Mouse (Mus musculus) limb, embryonic 14.5 days (tissue): ENCODE measurements at regions not wholly inside any gene's neighbourhood (a gene's known extent, or its start where the extent isn't known, plus 50 kb on each side); places are given as distances from the start of the nearest gene placed in this dataset.

Source experiments
- ATAC-seq: fragments of 200-750 bp; cut with Nextera tagmentation; 2 replicates; pipeline ENCODE4 v1.8.0; 2017; ENCODE audit warnings: low read depth, moderate number of reproducible peaks, moderate TSS enrichment; ENCODE audit not compliant: low FRiP score
- DNase-seq: peaks from one replicate; pipeline ENCODE4 v3.0.0-alpha.2; 2015; ENCODE audit warnings: low spot score
- H3K27ac ChIP-seq: fragments of 300-500 bp; sonication (generic); replicated peaks from 2 replicates; pipeline ENCODE4 v1.5.1; 2014; ENCODE audit warnings: low read depth, mild to moderate bottlenecking, low read length, moderate library complexity, mixed read lengths
- H3K27me3 ChIP-seq: fragments of 300-500 bp; sonication (generic); 2 replicates; pipeline ENCODE4 v1.6.1; 2014; ENCODE audit warnings: low read length, mixed read lengths; ENCODE audit not compliant: control insufficient read depth, insufficient read depth
- H3K36me3 ChIP-seq: fragments of 300-500 bp; sonication (generic); 2 replicates; pipeline ENCODE4 v1.6.1; 2014; ENCODE audit warnings: mild to moderate bottlenecking, low read length, moderate library complexity, mixed read lengths; ENCODE audit not compliant: control insufficient read depth, insufficient read depth
- H3K4me1 ChIP-seq: fragments of 300-500 bp; sonication (generic); 2 replicates; pipeline ENCODE4 v1.6.1; 2014; ENCODE audit warnings: antibody characterized with exemption, low read length, mixed read lengths; ENCODE audit not compliant: control insufficient read depth, insufficient read depth
- H3K4me2 ChIP-seq: fragments of 300-500 bp; sonication (generic); replicated peaks from 2 replicates; pipeline ENCODE4 v1.6.1; 2014; ENCODE audit warnings: low read depth, mild to moderate bottlenecking, low read length, moderate library complexity; ENCODE audit not compliant: severe bottlenecking
- H3K4me3 ChIP-seq: fragments of 300-500 bp; sonication (generic); replicated peaks from 2 replicates; pipeline ENCODE4 v1.5.1; 2014; ENCODE audit warnings: low read length
- H3K9ac ChIP-seq: fragments of 300-500 bp; sonication (generic); 2 replicates; pipeline ENCODE4 v1.6.1; 2014; ENCODE audit warnings: mild to moderate bottlenecking, low read depth, low read length, moderate library complexity; ENCODE audit not compliant: severe bottlenecking
- H3K9me3 ChIP-seq: fragments of 300-500 bp; sonication (generic); 2 replicates; pipeline ENCODE4 v1.6.1; 2016; ENCODE audit warnings: low read length; ENCODE audit not compliant: control insufficient read depth
- POLR2A ChIP-seq: fragments of 200-500 bp; IDR thresholded peaks from 2 replicates; pipeline ENCODE4 v1.8.0; 2012; ENCODE audit warnings: inconsistent platforms, mild to moderate bottlenecking, moderate library complexity, borderline replicate concordance; ENCODE audit not compliant: insufficient read depth, insufficient read length; ENCODE audit errors: extremely low read depth
- WGBS: fragments of 180-500 bp; shearing (Covaris S2); extraction: QIAGEN DNeasy Blood & Tissue Kit; methylation state at CpG from one replicate; pipeline ENCODE4 v1.1.7; 2014; 5-methylcytosine and 5-hydroxymethylcytosine counted together

DNA sequence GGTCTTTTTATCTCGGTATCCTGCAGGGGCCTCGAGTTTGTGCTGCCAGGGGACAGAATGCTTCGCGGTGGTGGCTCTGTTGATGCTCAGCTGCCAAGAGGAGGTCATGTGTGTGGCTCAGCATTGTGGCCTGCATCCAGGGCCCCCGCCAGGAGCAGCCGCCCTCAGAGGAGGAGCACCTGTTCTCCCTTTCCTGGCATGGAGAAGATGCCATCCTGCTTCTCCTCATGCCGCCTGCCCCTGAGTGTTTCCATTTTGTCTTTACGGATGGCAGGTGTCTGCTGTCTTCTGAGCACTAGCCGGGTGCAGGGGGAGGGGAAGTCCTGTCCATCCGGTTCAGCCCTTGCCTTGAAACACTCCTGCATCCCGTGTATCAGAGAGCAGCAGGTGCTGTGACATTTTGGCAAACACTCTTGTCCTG, 208.6 kb upstream of the Btbd3 start:
- Histone ChIP-seq H3K36me3 (no peaks in the 10 kb centered on the region), H3K9me3 (no peaks in the 10 kb centered on the region), H3K27me3 (no peaks in the 10 kb centered on the region), H3K9ac (no peak overlapping the region), H3K4me1 (no peaks in the 10 kb centered on the region), H3K4me3 (no peak overlapping the region), H3K4me2 (no peak overlapping the region), H3K27ac (no peak overlapping the region)
- TF ChIP-seq POLR2A, result no peak
- 55% methylated on average over 9 of the region's 11 CpGs for WGBS
- ATAC-seq, result no peak
- no peak for DNase-seq

DNA sequence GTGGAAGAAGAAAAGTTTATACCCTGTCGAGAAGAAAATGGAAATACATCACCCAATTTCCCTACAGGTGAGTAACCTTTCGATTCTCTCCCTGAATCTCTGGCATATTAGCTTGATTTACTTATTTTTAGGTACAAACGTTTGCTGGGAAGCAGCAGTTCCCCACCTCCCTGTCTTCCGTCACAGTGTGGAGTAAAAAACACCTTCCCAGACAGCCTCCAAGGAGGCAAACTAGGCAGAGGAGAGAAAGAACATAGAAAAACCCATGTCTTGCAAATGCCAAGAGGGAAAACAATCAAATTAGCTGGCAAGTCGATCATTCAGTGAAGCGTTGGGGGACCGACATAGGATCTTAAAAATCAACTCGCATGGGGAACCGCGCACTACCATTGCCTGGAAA, 209.0 kb upstream of the Btbd3 start:
- H3K9ac ChIP-seq, result no peak overlapping the region
- no peaks in the 10 kb centered on the region for H3K27me3 ChIP-seq
- H3K36me3 ChIP-seq, result no peaks in the 10 kb centered on the region
- no peak for DNase-seq
- no peak overlapping the region for H3K27ac ChIP-seq
- WGBS, result 79% methylated on average over 10 of the region's 10 CpGs
- H3K4me3 ChIP-seq, result no peak overlapping the region
- TF ChIP-seq POLR2A, result no peak
- no peaks in the 10 kb centered on the region for H3K9me3 ChIP-seq
- H3K4me2 ChIP-seq, result no peak overlapping the region
- H3K4me1 ChIP-seq, result no peaks in the 10 kb centered on the region
- ATAC-seq, result no peak

DNA sequence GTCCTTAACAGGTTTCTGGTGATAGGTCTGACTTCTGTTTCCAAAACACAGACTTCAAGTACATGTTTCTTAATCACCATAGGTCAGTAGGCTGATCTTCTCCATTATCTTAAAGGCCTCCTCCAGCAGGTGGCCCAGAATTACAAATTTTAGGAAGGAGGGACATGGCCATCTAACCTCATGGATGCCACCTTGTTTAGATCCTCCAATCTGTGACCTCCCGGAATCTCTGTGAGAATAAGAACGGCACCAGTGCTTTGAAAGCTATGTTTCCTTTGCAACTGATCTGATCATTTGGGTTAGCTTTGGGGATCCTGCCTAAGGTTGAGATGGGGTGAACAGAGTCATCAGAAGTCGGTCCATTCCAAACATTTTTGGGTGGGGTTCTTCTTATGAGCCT, 209.4 kb upstream of the Btbd3 start:
- Histone ChIP-seq H3K9ac (no peak overlapping the region), H3K4me3 (no peak overlapping the region), H3K36me3 (no peaks in the 10 kb centered on the region), H3K9me3 (no peaks in the 10 kb centered on the region), H3K4me2 (no peak overlapping the region), H3K4me1 (no peaks in the 10 kb centered on the region), H3K27ac (no peak overlapping the region), H3K27me3 (no peaks in the 10 kb centered on the region)
- no peak for DNase-seq
- WGBS, result 95% methylated on average over 3 of the region's 3 CpGs
- ATAC-seq, result no peak
- TF ChIP-seq POLR2A, result no peak

DNA sequence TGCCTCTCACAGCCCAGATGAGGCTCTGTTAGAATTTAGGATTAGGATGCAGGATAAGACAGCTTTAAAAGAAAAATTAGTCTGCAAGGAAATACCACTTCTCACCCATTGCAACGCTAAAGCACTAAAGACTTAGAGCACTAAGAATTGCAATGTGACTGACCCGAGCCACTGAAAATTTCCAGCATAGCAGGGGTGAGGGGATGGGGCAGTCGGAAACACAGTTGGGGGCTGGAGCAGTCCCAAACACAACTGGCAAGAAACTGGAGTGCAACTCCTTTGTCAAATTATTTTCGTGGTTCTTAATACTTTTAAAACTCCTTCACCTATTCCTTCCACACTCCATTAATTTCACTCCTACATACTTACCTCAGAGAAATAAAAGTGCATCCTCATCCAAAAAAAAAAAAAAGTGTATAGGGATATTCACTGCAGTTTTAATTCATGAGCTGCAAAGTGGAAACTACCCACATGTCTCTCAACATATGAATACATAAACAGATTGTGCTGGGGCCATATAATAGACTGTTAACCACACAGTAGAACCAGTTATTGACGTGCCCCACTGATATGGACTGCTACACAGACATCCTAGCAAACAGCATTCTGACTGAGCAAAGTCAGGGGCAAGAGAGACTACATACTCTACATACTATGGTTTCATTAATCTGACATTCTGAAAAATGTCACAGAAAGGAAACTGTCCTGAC, 210.3 kb upstream of the Btbd3 start:
- H3K36me3 ChIP-seq, result no peaks in the 10 kb centered on the region
- 39% methylated on average over 5 of the region's 5 CpGs for WGBS
- H3K9me3 ChIP-seq, result no peaks in the 10 kb centered on the region
- ATAC-seq (no peak), DNase-seq (no peak)
- no peaks in the 10 kb centered on the region for H3K4me1 ChIP-seq
- H3K27me3 ChIP-seq, result no peaks in the 10 kb centered on the region
- no peak for TF ChIP-seq POLR2A
- H3K27ac ChIP-seq, result no peak overlapping the region
- no peak overlapping the region for H3K4me2 ChIP-seq
- no peak overlapping the region for H3K9ac ChIP-seq
- H3K4me3 ChIP-seq, result no peak overlapping the region

DNA sequence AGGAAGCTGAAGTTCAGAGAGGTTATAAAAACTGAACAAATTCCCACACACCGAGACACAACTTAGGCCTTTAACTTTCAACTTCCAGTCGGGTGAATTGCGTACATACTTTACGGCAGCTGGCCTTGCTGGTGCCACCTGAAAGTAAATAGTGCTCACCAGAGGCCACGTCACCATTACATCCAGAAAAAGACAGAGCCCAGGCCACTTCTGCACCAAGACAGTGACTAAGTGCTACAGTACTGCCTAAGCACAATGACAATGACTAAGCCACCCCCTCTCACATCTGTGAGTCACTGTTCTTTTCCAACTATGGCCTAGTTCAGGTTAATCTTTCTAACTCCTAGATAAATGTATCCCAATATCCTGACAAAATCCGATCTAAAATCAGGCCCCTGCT, 215.7 kb upstream of the Btbd3 start:
- DNase-seq (no peak), ATAC-seq (peak; percentile 12; the same call in 1 of the 2 replicates)
- WGBS, result 49% methylated on average over 6 of the region's 6 CpGs
- Histone ChIP-seq H3K9me3 (no peaks in the 10 kb centered on the region), H3K4me1 (no peaks in the 10 kb centered on the region), H3K4me3 (no peak overlapping the region), H3K27me3 (no peaks in the 10 kb centered on the region), H3K27ac (no peak overlapping the region), H3K9ac (no peak overlapping the region), H3K36me3 (no peaks in the 10 kb centered on the region), H3K4me2 (no peak overlapping the region)
- no peak for TF ChIP-seq POLR2A
